Mouse (Mus musculus): Measurements from ENCODE around the gene Serpina3a. TPM values are rescaled to one million over a fixed set of nuclear protein-coding genes. Genes with fewer than 3 reads are reported as not detected.

Gene Serpina3a
- total RNA-seq, 1 experiment: not detected

GRCm38 (mm10) chr12:104069620-104070019 lies 42.9 kb upstream of the Serpina3a start:
- TF ChIP-seq MAFK (IDR thresholded peaks at IDR 0.05; ENCODE audit: insufficient read depth, low read depth, low read length): no peak
- TF ChIP-seq ZC3H11A (IDR thresholded peaks at IDR 0.05; ENCODE audit: borderline replicate concordance, low read depth, low read length): peak; percentile 34; the same call in 1 of the 2 replicates
- H3K9me3 ChIP-seq (ENCODE audit: control insufficient read depth, insufficient read depth, low read depth, low read length): no peaks in the 10 kb centered on the region
- H3K27ac ChIP-seq (ENCODE audit: insufficient read depth, low read depth, low read length, poor library complexity, severe bottlenecking): no peak overlapping the region
- no peak overlapping the region for H3K9ac ChIP-seq (ENCODE audit: insufficient read depth, low read depth, low read length, poor library complexity, severe bottlenecking)
- no peak overlapping the region for H3K4me3 ChIP-seq (ENCODE audit: insufficient read depth in 1 of 2, low read depth in 1 of 2, low read length in 2 of 2, poor library complexity in 1 of 2, severe bottlenecking in 1 of 2)
- H3K4me1 ChIP-seq (ENCODE audit: control insufficient read depth in 2 of 2, insufficient read depth in 2 of 2, low read length in 2 of 2, poor library complexity in 1 of 2): peaks cover 0 to under 1% of the 10 kb centered on the region in 2 experiments; a peak in 1 of 4 replicates
- peak; percentile 49 for DNase-seq (ENCODE audit: low read depth, low spot score)
- in situ Hi-C loops (cut with MboI; ENCODE audit: low sequenced_read_pairs in 2 of 2, unreplicated experiment in 2 of 2): loop anchor here in 1 of 2 experiments (10.0 kb wide), 1 partner anchor 345 kb away; no protein-coding TSS in a partner anchor
- H3K36me3 ChIP-seq (ENCODE audit: control insufficient read depth, insufficient read depth, low read length, poor library complexity, severe bottlenecking): no peaks in the 10 kb centered on the region

GRCm38 (mm10) chr12:104071708-104072107 lies 40.8 kb upstream of the Serpina3a start:
- H3K9ac ChIP-seq (ENCODE audit: insufficient read depth, low read depth, low read length, poor library complexity, severe bottlenecking): no peak overlapping the region
- no peak for DNase-seq (ENCODE audit: low read depth, low spot score)
- no peak overlapping the region for H3K4me3 ChIP-seq (ENCODE audit: insufficient read depth in 1 of 2, low read depth in 1 of 2, low read length in 2 of 2, poor library complexity in 1 of 2, severe bottlenecking in 1 of 2)
- in situ Hi-C loops (cut with MboI; ENCODE audit: low sequenced_read_pairs in 2 of 2, unreplicated experiment in 2 of 2): no loop called here
- no peaks in the 10 kb centered on the region for H3K9me3 ChIP-seq (ENCODE audit: control insufficient read depth, insufficient read depth, low read depth, low read length)
- H3K4me1 ChIP-seq (ENCODE audit: control insufficient read depth in 2 of 2, insufficient read depth in 2 of 2, low read length in 2 of 2, poor library complexity in 1 of 2): no peaks in the 10 kb centered on the region
- TF ChIP-seq CHD2 (IDR thresholded peaks at IDR 0.05; ENCODE audit: low read depth, low read length) (no peak), HCFC1 (IDR thresholded peaks at IDR 0.05; ENCODE audit: borderline replicate concordance, insufficient read depth, low read length) (no peak), ZC3H11A (IDR thresholded peaks at IDR 0.05; ENCODE audit: borderline replicate concordance, low read depth, low read length) (no peak), ZNF384 (IDR thresholded peaks at IDR 0.05; ENCODE audit: low read depth, low read length) (no peak)
- H3K36me3 ChIP-seq (ENCODE audit: control insufficient read depth, insufficient read depth, low read length, poor library complexity, severe bottlenecking): no peaks in the 10 kb centered on the region
- H3K27ac ChIP-seq (ENCODE audit: insufficient read depth, low read depth, low read length, poor library complexity, severe bottlenecking): no peak overlapping the region

GRCm38 (mm10) chr12:104072286-104072685 lies 40.2 kb upstream of the Serpina3a start:
- in situ Hi-C loops (cut with MboI; ENCODE audit: low sequenced_read_pairs in 2 of 2, unreplicated experiment in 2 of 2): no loop called here
- no peak overlapping the region for H3K4me3 ChIP-seq (ENCODE audit: insufficient read depth in 1 of 2, low read depth in 1 of 2, low read length in 2 of 2, poor library complexity in 1 of 2, severe bottlenecking in 1 of 2)
- DNase-seq (ENCODE audit: low read depth, low spot score): no peak
- H3K9ac ChIP-seq (ENCODE audit: insufficient read depth, low read depth, low read length, poor library complexity, severe bottlenecking): no peak overlapping the region
- TF ChIP-seq ZNF384 (IDR thresholded peaks at IDR 0.05; ENCODE audit: low read depth, low read length): no peak
- no peak for TF ChIP-seq HCFC1 (IDR thresholded peaks at IDR 0.05; ENCODE audit: borderline replicate concordance, insufficient read depth, low read length)
- no peak for TF ChIP-seq MAFK (IDR thresholded peaks at IDR 0.05; ENCODE audit: insufficient read depth, low read depth, low read length)
- TF ChIP-seq CHD2 (IDR thresholded peaks at IDR 0.05; ENCODE audit: low read depth, low read length): no peak
- TF ChIP-seq ZC3H11A (IDR thresholded peaks at IDR 0.05; ENCODE audit: borderline replicate concordance, low read depth, low read length): no peak
- H3K9me3 ChIP-seq (ENCODE audit: control insufficient read depth, insufficient read depth, low read depth, low read length): no peaks in the 10 kb centered on the region
- H3K36me3 ChIP-seq (ENCODE audit: control insufficient read depth, insufficient read depth, low read length, poor library complexity, severe bottlenecking): no peaks in the 10 kb centered on the region
- H3K27ac ChIP-seq (ENCODE audit: insufficient read depth, low read depth, low read length, poor library complexity, severe bottlenecking): no peak overlapping the region
- no peaks in the 10 kb centered on the region for H3K4me1 ChIP-seq (ENCODE audit: control insufficient read depth in 2 of 2, insufficient read depth in 2 of 2, low read length in 2 of 2, poor library complexity in 1 of 2)

- DNase-seq (ENCODE audit: low read depth, low spot score): no peak
- Histone ChIP-seq H3K9me3 (ENCODE audit: control insufficient read depth, insufficient read depth, low read depth, low read length) (no peaks in the 10 kb centered on the region), H3K27ac (ENCODE audit: insufficient read depth, low read depth, low read length, poor library complexity, severe bottlenecking) (no peak overlapping the region), H3K4me1 (ENCODE audit: control insufficient read depth in 2 of 2, insufficient read depth in 2 of 2, low read length in 2 of 2, poor library complexity in 1 of 2) (no peaks in the 10 kb centered on the region), H3K4me3 (ENCODE audit: insufficient read depth in 1 of 2, low read depth in 1 of 2, low read length in 2 of 2, poor library complexity in 1 of 2, severe bottlenecking in 1 of 2) (no peak overlapping the region), H3K36me3 (ENCODE audit: control insufficient read depth, insufficient read depth, low read length, poor library complexity, severe bottlenecking) (no peaks in the 10 kb centered on the region), H3K9ac (ENCODE audit: insufficient read depth, low read depth, low read length, poor library complexity, severe bottlenecking) (no peak overlapping the region)
- in situ Hi-C loops (cut with MboI; ENCODE audit: low sequenced_read_pairs in 2 of 2, unreplicated experiment in 2 of 2): no loop called here
- TF ChIP-seq HCFC1 (IDR thresholded peaks at IDR 0.05; ENCODE audit: borderline replicate concordance, insufficient read depth, low read length) (no peak), ZNF384 (IDR thresholded peaks at IDR 0.05; ENCODE audit: low read depth, low read length) (no peak), MAFK (IDR thresholded peaks at IDR 0.05; ENCODE audit: insufficient read depth, low read depth, low read length) (no peak)
These were observed 22.4 kb upstream of the Serpina3a start for GRCm38 (mm10) chr12:104090119-104090518.

- DNase-seq (ENCODE audit: low read depth, low spot score): no peak
- in situ Hi-C loops (cut with MboI; ENCODE audit: low sequenced_read_pairs in 2 of 2, unreplicated experiment in 2 of 2): no loop called here
- Histone ChIP-seq H3K9me3 (ENCODE audit: control insufficient read depth, insufficient read depth, low read depth, low read length) (no peaks in the 10 kb centered on the region), H3K36me3 (ENCODE audit: control insufficient read depth, insufficient read depth, low read length, poor library complexity, severe bottlenecking) (no peaks in the 10 kb centered on the region), H3K27ac (ENCODE audit: insufficient read depth, low read depth, low read length, poor library complexity, severe bottlenecking) (no peak overlapping the region), H3K9ac (ENCODE audit: insufficient read depth, low read depth, low read length, poor library complexity, severe bottlenecking) (no peak overlapping the region), H3K4me3 (ENCODE audit: insufficient read depth in 1 of 2, low read depth in 1 of 2, low read length in 2 of 2, poor library complexity in 1 of 2, severe bottlenecking in 1 of 2) (no peak overlapping the region), H3K4me1 (ENCODE audit: control insufficient read depth in 2 of 2, insufficient read depth in 2 of 2, low read length in 2 of 2, poor library complexity in 1 of 2) (no peaks in the 10 kb centered on the region)
- TF ChIP-seq MAFK (IDR thresholded peaks at IDR 0.05; ENCODE audit: insufficient read depth, low read depth, low read length) (no peak), CHD2 (IDR thresholded peaks at IDR 0.05; ENCODE audit: low read depth, low read length) (no peak), ZNF384 (IDR thresholded peaks at IDR 0.05; ENCODE audit: low read depth, low read length) (no peak), ZC3H11A (IDR thresholded peaks at IDR 0.05; ENCODE audit: borderline replicate concordance, low read depth, low read length) (no peak), HCFC1 (IDR thresholded peaks at IDR 0.05; ENCODE audit: borderline replicate concordance, insufficient read depth, low read length) (no peak)
These were observed 21.2 kb upstream of the Serpina3a start for GRCm38 (mm10) chr12:104091303-104091702.
